In the genomic region with DNA sequence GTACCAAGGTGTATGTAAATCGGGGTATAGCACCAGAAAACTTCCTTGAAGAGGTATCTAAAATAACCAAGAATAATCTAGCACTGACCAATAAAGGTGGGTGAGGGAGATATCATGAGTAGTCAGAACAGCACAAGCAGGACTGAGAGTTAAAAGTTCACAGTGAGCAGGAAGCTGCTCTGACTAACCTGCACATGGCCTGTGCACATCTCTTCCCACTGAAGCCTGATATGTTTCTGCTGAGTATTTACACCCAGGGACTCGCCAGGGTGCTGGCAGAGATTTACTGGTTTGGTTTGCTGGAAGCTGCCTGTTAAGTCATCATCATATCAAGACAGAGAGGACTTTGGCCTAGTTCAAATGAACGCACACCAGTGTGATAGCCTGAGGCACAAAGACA, we compare ENCODE assay signal across 18 mouse cellular contexts.
"Had no signal": no experiment of that assay in that cellular context is flagged by ENCODE, and none has a peak within 500 bp of the region (broad histone marks: within the 10 kb centered on the region; RNA-seq: fewer than 3 reads in every experiment).

No protein-coding gene starts in this region.

- H3K36me3 ChIP-seq: midbrain, embryonic 10.5 days; midbrain, embryonic 12.5 days; midbrain, embryonic 15.5 days; neural tube, embryonic 15.5 days; stomach, embryonic 15.5 days had no signal

- H3K27ac ChIP-seq: liver, embryonic 14.5 days; midbrain, embryonic 10.5 days; midbrain, embryonic 12.5 days; midbrain, embryonic 15.5 days; stomach, embryonic 15.5 days had no signal

- H3K4me1 ChIP-seq: midbrain, embryonic 10.5 days; midbrain, embryonic 12.5 days; midbrain, embryonic 15.5 days; stomach, embryonic 15.5 days had no signal

- H3K9ac ChIP-seq: liver, embryonic 14.5 days; lung, embryonic 14.5 days; midbrain, embryonic 12.5 days; midbrain, embryonic 15.5 days; neural tube, embryonic 13.5 days; neural tube, embryonic 15.5 days; stomach, embryonic 15.5 days had no signal

- H3K27me3 ChIP-seq: midbrain, embryonic 12.5 days; midbrain, embryonic 15.5 days; neural tube, embryonic 13.5 days; neural tube, embryonic 15.5 days; stomach, embryonic 15.5 days had no signal

- ATAC-seq: midbrain, embryonic 15.5 days had no signal

- H3K4me2 ChIP-seq: lung, embryonic 14.5 days; midbrain, embryonic 12.5 days; midbrain, embryonic 15.5 days; neural tube, embryonic 13.5 days; neural tube, embryonic 15.5 days; stomach, embryonic 15.5 days had no signal

- H3K4me3 ChIP-seq: midbrain, embryonic 10.5 days; midbrain, embryonic 12.5 days; midbrain, embryonic 15.5 days; neural tube, embryonic 13.5 days; neural tube, embryonic 15.5 days; stomach, embryonic 15.5 days had no signal

- H3K9me3 ChIP-seq: midbrain, embryonic 10.5 days; midbrain, embryonic 12.5 days; midbrain, embryonic 15.5 days; neural tube, embryonic 13.5 days; neural tube, embryonic 15.5 days; stomach, embryonic 15.5 days had no signal

- DNase-seq: lung, adult 18-20 months; lung, embryonic 14.5 days; lung, postnatal 10 days; lung, postnatal 4 days; retina, postnatal 1 day; right cerebral cortex, adult 18-20 months; right cerebral cortex, postnatal 25 days; right cerebral cortex, postnatal 4 days; thymus, adult 18-20 months; thymus, postnatal 14 days; thymus, postnatal 36 days had no signal
